Mouse (Mus musculus) ovary, postnatal 14 days (tissue): ENCODE results near the gene Snapc1.
A peak's percentile ranks its signal among the peaks of the same experiment; 100 is the strongest.

Source experiments
- DNase-seq: peaks from one replicate; pipeline ENCODE4 v3.0.0; 2022; ENCODE audit warnings: low spot score

Snapc1 gene

DNA sequence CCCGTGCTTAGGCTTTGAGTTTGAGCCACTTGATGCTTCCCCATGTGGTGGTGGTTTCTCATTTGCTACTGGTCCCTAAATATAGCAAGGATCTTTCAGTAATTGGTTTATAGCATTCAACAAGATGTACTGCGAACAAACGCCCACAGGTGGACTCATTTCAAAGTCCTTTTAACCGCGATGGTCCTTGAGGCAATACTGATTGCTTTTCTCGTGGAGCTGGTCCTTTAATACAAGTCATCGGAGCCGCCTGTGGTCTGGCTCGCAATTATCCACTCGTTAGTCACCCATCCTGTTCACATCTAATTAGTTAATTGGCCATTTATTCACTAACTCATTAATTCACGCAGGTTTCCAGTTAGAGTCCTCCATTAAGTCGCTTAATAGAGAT is 32.6 kb downstream of the Snapc1 start:
- DNase-seq, result no peak

DNA sequence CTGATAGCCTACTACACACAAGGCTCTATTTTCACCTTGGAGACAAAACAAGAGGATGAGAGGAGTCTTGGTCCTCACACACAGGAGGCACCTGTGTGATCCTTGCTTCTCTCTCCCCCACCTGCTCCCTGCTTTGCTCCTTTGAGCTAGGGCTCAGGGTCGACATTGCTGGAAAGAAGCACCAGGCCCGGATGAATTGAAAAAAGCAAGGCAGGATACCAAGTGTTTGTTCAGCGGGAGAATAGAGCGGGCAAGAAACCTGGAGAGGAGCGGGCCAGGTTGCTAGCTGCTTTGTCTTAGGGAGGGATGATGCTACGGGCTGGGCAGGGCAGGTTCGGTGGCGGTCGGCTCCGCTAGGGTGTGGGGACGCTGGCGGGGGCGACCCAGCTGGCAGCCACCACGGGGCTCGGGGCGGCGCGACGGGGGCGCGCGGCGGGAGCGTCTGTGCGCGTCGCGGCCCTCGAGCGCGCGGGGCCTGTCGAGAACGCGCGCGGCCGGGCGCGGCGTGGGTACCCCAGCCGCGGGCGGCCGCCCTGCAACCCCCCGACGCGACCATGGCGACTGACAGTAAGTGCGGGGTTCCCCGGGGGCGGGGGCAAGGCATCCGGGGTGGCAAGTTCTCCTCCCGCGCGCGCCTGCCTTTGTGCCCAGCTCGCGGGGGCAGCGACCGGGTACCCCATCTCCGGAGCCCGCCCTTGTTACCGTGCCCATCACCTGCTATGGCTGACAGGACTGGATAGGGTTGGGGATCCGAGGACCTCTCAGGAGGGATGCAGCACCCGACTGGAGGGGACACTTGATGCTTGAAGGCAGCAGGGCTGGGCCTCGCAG is 33.2 kb downstream of the Snapc1 start, which contains the start of gene Syt16:
Syt16 (plus strand) TSS at position 365 of the 831 bp plus-strand sequence.
- DNase-seq, result no peak

DNA sequence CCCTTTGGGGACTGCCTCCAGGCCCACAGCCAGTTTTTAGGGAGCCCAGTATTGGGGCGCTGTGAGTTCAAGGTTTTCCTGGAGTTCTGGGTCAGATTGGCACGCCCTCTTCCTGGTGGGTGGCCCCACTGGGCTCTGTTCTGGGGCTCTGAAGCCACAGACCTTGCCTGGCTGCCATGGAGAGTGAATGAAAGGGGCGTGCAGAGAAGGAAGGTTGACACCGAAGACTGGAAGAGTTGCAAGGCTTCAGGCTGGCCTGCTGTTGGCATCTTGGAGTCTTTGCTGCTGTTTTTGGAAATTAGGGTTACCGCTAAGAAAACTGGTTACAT is 33.8 kb downstream of the Snapc1 start:
- no peak for DNase-seq

DNA sequence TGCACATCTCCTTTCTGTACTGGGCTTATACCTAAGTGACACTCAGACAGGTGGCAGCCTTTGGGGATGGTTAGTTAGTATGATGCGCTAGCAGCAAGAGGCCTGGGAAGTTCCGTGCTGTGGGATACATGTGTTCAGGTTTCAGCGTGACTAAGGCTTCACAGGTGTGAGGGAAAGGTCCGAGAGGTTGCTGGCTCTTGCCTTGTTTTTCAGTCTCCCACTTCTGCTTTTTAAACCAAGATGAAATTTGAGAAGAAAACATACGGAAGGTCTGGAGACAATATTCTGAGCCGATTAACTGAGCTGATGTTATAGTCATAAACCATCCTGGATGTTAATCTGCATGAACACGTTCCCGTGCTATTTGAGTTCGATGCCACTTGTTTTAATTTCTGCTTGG is 38.2 kb downstream of the Snapc1 start:
- DNase-seq, result no peak

GRCm38 (mm10) chr12:74009448-74009911 is 45.2 kb downstream of the Snapc1 start:
- DNase-seq, result peak; percentile 24

- peak; percentile 83 for DNase-seq
Observed at GRCm38 (mm10) chr12:74013739-74014138, 49.5 kb downstream of the Snapc1 start.

GRCm38 (mm10) chr12:74014739-74015270 is 50.5 kb downstream of the Snapc1 start:
- DNase-seq, result peak; percentile 40

DNA sequence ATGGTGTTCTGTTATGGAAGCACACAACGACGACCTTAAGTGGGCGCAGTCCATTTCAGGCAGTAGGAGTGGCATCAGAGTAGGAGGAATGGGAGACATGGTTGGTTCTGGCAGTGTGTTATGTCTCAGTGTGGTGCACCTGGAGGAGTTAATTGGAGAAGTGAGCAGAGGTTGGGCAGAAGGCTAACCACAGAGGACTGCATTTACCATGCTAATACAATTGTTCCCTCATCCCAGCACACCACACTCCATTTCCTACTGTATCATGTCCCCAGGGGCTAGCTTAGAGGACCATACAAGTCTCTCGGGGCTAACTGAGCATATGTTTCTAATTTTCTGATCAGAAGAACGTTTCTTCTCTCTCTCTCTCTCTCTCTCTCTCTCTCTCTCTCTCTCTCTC is 51.2 kb downstream of the Snapc1 start:
- no peak for DNase-seq

DNA sequence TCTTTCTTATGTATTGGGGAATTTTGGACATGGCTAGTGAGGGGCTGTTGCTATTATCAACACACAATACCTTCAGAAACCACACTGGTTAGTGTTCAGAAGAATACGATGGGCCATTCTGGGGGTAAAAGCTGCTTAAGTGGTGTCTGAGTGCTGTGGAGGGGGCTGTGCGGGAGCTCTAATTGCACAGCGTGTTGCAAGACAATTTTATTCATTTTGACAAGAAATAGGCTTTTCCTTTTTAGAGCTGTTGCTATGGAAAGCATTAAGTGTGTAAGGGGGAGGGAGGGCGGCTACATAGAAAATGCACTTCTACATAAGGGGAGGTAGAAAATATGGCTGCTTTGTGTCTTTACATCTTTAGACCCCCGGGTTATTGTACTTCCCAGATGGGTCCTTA is 59.0 kb downstream of the Snapc1 start:
- no peak for DNase-seq

DNA sequence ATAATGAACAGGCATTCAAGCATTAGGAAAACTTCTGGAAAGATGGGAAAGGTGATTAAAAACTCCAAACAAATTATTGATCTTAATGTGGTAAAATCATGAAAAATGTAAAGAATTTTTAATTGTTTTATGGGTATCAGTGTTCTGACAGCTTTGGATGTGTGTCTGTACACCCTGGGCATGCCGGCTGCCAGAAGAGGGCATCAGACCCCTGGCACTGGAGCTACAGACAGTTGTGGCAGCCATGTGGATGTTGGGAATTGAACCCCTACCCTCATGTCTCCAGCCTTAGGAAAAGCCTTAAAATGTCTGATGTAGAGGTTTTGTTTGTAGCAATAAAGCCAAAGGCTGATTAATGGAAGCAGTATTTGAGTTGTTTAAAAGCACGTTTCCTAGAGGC is 60.6 kb downstream of the Snapc1 start:
- no peak for DNase-seq
